Mouse (Mus musculus): ENCODE results near the gene Grik3.

Grik3 gene

GRCm38 (mm10) chr4:125640520-125640919, 150.0 kb downstream of the Grik3 start:
- DNase-seq (ENCODE audit: low read depth, low spot score), result no peak

- no peak for DNase-seq (ENCODE audit: low read depth, low spot score)
Observed at GRCm38 (mm10) chr4:125640921-125641663, 150.6 kb downstream of the Grik3 start.

- no peak for DNase-seq (ENCODE audit: low read depth, low spot score)
Observed at GRCm38 (mm10) chr4:125644581-125645568, 154.4 kb downstream of the Grik3 start.

- DNase-seq (ENCODE audit: low read depth, low spot score), result no peak
Observed at GRCm38 (mm10) chr4:125651676-125652246, 161.3 kb downstream of the Grik3 start.

- no peak for DNase-seq (ENCODE audit: low read depth, low spot score)
Observed at GRCm38 (mm10) chr4:125656031-125656430, 165.5 kb downstream of the Grik3 start.

- DNase-seq (ENCODE audit: low read depth, low spot score), result no peak
Observed at GRCm38 (mm10) chr4:125658376-125658775, 167.9 kb downstream of the Grik3 start.

- DNase-seq (ENCODE audit: low read depth, low spot score), result no peak
Observed at GRCm38 (mm10) chr4:125661982-125662381, 171.5 kb downstream of the Grik3 start.

- no peak for DNase-seq (ENCODE audit: low read depth, low spot score)
Observed at GRCm38 (mm10) chr4:125663262-125663661, 172.8 kb downstream of the Grik3 start.

- DNase-seq (ENCODE audit: low read depth, low spot score), result no peak
Observed at GRCm38 (mm10) chr4:125665955-125666354, 175.5 kb downstream of the Grik3 start.

GRCm38 (mm10) chr4:125682007-125682406, 191.5 kb downstream of the Grik3 start:
- no peak for DNase-seq (ENCODE audit: low read depth, low spot score)

- DNase-seq (ENCODE audit: low read depth, low spot score), result no peak
Observed at GRCm38 (mm10) chr4:125687078-125687477, 196.6 kb downstream of the Grik3 start.

- DNase-seq (ENCODE audit: low read depth, low spot score), result no peak
Observed at GRCm38 (mm10) chr4:125695431-125695830, 204.9 kb downstream of the Grik3 start.

GRCm38 (mm10) chr4:125696182-125696939, 205.9 kb downstream of the Grik3 start:
- no peak for DNase-seq (ENCODE audit: low read depth, low spot score)

- no peak for DNase-seq (ENCODE audit: low read depth, low spot score)
Observed at GRCm38 (mm10) chr4:125697626-125698025, 207.1 kb downstream of the Grik3 start.

- no peak for DNase-seq (ENCODE audit: low read depth, low spot score)
Observed at GRCm38 (mm10) chr4:125699056-125699455, 208.6 kb downstream of the Grik3 start.

GRCm38 (mm10) chr4:125700331-125700730, 209.8 kb downstream of the Grik3 start:
- no peak for DNase-seq (ENCODE audit: low read depth, low spot score)

GRCm38 (mm10) chr4:125702607-125703309, 212.3 kb downstream of the Grik3 start:
- DNase-seq (ENCODE audit: low read depth, low spot score), result no peak

- DNase-seq (ENCODE audit: low read depth, low spot score), result no peak
Observed at GRCm38 (mm10) chr4:125703310-125703690, 212.8 kb downstream of the Grik3 start.

GRCm38 (mm10) chr4:125705746-125706145, 215.2 kb downstream of the Grik3 start:
- no peak for DNase-seq (ENCODE audit: low read depth, low spot score)

- no peak for DNase-seq (ENCODE audit: low read depth, low spot score)
Observed at GRCm38 (mm10) chr4:125709716-125710115, 219.2 kb downstream of the Grik3 start.

- DNase-seq (ENCODE audit: low read depth, low spot score), result no peak
Observed at GRCm38 (mm10) chr4:125717881-125718280, 227.4 kb downstream of the Grik3 start.

Data from c-Kit-negative CD71-positive TER-119-positive erythroid progenitor cells, embryonic 14.5 days (primary cell).